Mouse (Mus musculus): Measurements from ENCODE around the gene Hspa12b.

Gene Hspa12b

DNA sequence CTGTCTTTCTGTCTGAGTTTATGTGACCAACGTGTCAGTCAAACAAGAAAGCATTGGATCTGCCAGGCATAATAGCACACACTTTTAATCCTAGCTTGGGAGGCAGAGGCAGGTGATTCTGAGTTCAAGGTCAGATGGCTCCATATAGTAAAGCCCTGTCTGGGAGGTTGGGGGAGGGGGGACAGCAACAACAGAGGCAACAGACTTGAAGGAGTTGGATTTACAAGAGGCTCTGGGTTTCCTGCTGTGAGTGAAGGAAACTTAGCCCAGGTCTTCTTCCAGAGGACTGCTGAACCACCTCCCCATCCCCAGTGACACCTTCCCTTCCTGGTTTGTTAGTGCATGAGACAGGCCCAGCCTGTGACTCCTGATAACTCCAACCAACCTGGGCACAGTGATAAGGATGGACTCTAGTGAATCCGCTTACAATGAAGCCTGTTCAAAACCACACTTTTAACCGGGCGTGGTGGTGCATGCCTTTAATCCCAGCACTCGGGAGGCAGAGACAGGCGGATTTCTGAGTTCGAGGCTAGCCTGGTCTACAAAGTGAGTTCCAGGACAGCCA lies 25.2 kb downstream of the Hspa12b start:
- DNase-seq: no peak

DNA sequence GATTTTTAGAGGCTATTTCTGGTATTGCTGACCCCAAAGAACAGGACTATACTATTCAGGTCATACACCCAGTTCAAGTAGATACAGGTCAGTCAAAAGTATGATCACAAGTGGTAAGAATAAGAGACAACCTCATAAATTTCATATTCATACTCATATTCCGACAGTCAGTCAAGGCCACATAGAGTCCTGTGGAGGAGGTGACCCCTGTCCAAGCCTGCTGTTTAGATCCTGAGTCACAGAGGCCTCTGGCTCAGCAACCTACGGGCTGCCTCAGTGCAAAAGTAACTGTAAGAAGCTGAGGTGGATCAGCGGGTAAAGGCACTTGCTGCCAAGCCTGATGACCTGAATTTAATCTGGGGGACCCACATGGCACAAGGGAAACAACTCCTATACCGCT lies 27.0 kb downstream of the Hspa12b start:
- DNase-seq: no peak

DNA sequence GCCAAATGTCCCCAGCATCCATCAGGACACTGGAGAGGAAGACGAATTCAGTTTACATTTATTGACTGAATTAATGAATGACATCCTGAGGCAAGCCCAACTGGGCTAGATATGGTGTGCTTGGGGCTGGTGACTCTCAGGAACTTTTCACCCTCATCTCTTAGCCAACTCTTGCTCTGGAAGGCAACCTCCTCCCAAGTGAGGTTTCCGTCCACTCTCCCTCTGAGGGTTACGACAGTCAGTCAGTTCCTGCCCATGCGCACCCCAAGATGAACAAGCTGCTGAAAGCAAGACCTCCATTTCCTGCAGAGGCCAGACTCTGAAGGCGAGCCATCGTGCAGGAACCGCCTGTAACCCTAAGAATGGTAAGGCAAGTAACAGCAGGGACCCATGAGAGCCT lies 29.9 kb downstream of the Hspa12b start:
- no peak for DNase-seq

DNA sequence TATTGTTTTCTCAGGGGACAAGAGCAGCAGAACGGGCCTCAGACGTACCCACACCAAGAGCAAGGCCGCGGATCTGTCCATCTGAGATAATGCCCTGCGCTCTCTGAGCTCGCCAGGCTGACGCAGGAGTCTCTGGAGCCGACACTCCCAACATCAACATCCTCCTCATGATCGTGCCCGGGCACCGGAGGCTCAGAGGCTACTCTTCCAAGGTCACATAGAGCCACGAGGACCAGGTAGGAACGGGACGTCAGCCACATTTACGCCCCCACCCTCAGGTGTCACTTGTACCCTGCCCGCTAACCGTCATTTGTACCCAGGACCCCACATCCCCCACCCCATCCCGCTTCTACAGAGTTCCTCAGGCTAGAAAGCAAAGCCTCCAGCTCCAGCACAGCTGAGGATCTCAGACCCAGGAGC lies 32.4 kb downstream of the Hspa12b start:
- DNase-seq: peak; percentile 49

DNA sequence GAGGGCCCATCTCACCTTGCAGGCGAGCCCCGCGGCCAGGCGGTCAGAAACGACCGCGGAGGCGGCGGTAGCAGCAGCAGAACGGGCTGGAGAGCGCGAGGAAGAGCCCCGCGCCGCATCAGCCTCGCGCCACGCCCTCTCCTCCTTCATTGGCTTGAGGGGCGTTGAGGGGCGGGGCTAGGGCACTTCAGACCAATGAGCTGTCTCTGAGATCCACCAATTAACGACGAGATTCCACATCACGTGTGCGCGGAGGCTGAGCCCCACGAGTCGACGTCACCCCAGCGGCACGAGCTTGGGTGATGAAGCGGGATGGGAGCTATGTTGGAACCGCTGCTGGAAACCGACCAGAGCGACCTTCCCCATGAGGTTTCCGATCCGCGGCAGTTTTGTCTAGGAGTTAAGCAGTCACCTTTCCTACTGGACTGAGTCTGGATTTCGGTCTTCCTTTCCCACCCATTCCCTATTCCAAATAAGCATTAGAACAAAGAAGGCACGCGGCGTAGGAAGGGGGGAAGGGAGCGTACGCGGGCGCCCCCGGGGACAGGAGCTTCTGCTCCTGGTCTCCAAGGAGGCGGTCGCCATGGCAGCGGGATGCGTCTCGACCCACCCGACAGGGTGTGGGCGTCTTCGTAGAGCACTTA lies 33.0 kb downstream of the Hspa12b start, which contains the start of gene 1700037H04Rik:
TSS of gene 1700037H04Rik (minus strand) at position 144 of the 644 bp plus-strand sequence.
- DNase-seq: peak; percentile 97

DNA sequence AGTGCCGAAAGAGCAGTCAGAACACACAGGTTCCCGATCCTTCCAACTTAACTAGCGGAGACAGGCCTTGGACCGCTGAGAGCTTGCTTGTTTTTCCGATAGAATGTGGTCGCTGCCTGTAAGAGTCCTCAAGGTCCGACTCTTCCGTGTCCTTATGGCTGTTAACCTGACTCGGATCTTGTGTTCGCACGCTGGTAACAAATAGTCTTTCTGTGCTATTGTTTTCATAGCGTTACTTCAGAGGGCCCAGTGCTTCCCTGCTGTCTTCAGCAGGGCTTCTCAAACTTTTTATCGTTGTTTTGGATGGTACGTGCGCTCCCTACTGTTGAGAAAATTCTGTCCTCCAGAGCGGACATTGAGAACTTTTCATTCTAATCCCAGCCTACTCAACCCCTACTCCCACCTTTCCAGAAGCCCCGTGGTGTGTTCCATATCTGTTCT lies 33.6 kb downstream of the Hspa12b start:
- DNase-seq: peak; percentile 42

DNA sequence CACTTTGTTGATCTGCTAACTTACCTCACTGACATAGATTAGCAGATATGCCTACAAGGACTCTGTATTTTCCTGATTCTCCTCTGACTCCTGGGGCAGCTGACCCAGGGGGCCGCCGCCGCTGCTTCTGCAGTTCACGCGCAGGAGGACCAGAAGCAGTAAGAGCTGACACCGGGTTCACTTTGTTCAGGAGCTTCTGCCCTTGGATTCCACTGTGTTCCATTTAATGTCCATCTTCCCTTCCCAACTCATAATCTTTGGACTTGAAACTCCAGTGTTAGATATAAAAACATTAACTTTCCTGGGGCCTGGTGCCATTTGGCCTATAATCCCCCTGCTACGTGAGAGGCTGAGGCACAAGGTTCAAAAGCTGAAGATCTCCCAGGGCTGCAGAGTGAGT lies 36.8 kb downstream of the Hspa12b start:
- DNase-seq: no peak

DNA sequence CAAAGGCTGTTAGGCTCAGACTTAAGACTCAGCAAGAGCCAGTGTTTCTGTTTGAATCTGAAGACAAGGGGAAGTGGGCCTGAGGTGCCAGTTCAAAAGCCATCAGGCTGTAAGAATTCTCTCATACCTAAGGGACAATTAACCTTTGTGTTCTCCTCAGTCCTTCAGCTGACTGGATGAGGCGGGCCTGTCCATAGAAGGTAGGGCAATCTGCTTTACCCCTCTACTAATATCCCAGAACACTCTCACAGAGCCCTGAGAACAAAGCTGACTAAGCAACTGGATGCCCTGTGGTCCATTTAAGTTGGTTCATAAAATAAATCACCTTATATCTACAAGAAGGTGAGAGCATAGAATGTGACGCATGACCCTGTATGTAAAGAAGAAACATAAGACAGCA lies 39.1 kb downstream of the Hspa12b start:
- DNase-seq: no peak

DNA sequence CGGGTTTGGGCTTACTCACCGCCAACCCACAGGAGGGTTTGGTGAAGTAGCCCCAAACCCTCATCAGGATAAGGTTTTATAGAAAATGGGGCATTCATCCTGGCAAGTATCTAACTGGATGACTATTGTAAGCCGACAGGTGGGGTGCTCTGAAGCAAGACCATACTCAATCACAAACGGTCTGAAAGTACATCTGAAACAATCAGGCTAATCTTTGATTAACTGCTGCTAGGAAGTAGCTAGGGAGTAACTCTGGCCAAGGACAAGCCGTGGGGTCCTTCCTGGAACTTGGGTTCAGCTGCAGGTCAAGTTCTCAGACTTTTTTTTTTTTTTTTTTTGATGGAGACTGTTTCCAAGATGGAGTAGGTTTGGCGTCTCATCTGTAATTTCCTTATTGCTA lies 40.9 kb downstream of the Hspa12b start:
- DNase-seq: no peak

DNA sequence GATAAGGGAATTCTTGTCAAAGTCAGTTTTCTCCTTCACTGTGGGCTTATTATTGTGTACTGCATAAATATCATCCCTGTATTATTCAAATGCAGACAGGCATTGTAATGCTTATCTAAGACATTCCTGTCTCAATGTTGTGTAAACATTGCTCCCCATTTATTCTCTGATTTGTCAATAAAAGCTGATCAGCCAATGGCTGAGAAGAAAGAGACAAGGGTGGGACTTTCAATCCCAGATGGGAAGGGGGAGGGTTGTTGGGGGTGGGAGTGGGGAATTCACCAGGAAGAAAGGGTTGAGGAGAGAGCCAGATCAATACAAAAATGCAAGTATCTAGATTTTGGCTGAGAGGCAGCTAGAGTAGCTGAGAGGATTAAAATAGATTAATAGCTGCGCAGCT lies 41.8 kb downstream of the Hspa12b start:
- DNase-seq: no peak

DNA sequence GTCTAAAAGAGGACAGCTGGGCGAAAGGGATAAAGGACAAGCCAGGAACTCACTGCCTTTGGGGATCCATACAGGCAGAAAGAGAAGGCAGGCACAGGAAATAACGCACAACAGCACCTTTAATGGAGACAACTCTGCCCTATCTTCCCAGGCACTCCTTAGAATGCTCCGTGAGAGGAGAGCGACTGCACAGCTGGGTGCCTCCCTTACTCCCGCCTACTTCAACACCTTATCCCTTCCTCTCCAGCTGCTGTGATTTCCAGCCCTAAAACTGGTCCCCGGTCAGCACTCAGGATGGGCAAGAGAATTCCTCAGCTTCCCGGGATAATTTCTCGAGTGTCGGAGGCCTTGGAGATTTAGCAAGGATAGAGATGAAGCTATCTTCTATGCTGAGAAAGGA lies 43.9 kb downstream of the Hspa12b start:
- DNase-seq: no peak

DNA sequence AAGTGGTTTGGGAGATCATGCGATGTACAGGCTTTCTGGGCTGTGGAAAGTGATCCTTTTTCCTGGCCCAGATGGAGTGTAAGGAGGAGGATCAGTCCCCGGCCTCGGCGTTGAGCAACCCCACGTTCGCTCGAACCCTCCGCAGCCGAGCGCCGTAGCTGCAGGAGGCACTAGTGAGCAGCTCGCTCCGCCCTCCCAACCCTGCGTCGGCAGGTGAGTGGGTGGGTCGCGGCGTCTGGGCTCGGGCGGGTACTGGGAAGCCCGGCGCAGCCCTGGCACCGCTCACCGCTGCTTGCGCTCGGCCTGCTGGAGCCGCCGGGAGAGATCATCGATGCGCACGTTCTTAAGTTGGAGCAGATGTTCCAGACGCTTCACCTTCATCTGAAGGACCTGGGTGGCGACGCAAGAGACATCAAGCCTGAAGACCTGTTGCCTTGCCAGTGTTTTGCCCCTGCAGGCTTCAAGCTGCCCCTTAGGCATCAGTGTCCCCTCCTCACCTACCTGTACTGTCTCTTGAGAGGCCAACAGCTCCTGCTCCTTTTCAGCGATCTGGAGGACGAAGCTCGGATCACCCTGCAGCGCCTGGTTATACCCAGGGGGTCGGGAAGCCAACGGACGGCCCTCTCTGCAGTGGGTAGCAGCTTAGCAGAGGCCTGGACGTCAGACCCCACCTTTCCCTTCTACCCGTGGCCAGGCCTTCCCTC lies 44.5 kb downstream of the Hspa12b start:
- DNase-seq: peak; percentile 79

DNA sequence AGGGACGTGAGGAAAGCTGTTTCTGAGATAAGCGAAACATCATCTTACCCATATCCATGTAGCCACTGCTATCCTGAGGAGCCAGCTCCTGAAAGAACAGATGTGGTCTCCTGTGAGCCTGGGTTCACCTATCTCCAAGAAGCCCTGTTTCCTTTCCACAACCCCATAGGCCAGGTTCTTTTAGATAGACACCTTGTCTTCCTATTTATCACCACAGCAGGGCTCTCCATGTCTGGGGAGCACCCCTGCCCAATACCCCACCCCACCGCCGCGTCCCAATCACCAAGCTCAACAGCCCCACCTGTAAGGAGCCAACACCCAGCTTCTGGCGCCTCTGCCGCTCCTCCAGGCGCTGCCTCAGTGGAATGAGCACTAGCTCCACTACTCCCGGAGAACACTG lies 45.2 kb downstream of the Hspa12b start:
- no peak for DNase-seq

DNA sequence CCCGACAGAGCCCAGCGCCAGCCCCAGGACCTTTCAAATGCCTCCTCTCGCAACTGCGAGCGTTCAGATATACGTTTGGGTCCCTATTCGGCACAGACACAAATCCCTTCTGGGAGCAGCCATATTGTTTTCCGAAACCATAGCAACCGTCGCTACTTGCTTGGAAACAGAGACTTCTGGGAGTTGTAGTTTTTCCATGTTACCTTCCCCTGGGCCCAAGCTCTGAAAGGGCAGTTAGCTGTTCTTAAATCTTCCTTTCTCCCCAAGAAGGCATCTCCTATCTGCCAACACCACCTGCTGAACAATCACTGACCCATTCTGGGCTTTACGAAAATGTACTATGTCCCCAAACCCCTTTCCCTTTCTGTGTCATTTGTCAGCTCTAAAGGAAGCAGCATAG lies 47.6 kb downstream of the Hspa12b start:
- DNase-seq: peak; percentile 60

DNA sequence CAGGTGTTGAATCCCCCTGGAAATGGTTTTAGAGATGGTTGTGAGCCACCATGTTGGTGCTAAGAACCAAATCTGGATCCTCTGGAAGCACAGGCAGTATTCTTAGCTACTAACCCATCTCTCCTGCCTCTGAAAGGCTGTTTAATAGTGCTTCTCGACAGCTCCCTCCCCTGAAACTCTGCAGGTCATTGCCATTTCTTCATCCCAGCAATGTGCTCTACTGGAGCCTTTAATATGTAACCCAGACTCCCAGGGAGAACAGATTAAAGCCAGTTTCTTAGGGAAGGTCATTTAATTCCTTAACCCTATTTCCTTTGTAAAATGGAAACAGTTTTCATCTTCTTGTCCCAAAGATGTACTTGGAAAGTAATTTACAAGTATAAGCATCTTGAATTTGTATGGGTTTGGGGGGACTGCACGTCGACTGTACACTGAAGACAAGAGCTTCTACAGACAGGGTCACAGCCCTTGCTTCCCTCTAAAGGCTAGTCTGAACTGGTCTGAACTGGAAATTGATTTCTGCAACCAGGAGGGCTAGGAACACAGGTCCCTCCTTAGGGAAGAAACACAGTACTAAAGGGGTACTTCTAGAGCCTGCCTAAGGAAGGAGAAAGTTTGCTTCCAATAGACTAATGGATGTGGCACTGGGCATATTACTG lies 48.3 kb downstream of the Hspa12b start:
- DNase-seq: no peak

DNA sequence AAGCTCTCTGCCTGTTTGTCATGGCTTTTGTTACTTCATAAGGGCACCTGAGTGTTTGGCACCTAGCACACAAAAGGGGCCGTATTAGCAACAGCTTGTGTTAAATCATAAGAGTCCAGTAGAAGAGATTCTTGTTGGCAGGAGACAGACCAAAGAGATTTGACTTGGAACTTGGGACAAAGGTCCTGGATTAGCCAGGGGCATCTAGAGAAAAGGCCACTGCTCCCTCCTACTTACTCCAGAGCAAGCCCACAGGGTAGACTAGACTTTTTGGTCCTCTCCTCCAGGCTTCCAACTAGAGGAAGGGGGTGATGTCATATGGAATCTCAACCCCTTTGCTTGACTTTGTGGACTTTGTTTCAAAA lies 48.8 kb downstream of the Hspa12b start:
- DNase-seq: no peak

DNA sequence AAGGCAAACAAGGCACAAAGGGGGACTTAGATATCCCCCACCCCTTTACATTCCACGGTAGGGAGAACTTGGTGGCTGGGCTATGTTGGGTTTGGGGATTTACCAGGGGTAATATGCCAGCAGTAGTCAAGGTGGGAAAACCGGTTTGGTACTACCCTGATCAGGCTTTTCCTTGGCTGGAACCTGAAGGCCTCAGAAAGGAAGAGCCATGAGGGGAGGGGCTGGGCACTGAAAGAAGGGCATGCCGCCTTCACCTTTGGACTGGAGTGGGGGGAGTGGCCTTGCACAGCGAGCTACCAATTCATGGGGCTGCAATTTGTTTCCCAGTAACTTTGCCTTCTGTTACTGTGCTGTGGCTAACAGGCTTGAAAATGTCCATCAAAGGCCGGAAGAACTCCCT lies 49.4 kb downstream of the Hspa12b start:
- peak; percentile 37 for DNase-seq

DNA sequence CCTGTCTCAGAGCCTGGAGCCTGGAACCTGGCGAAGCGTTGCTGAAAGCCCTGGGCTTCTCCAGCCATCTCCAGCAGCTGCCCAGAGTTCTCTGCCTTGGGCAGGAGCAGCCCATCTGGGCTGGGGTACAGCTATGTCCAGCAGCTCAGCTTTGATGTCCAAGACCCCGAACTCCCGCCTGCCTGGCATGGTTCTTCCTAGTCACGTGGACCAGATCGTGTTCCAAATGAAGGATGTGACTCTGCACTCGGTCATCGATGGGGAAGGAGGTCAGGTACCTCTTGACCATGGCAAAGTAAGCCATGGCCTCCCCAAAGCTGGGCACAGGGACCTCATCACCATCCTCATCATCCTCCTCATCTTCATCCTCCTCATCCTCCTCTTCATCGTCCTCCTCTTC lies 50.9 kb downstream of the Hspa12b start:
- no peak for DNase-seq

DNA sequence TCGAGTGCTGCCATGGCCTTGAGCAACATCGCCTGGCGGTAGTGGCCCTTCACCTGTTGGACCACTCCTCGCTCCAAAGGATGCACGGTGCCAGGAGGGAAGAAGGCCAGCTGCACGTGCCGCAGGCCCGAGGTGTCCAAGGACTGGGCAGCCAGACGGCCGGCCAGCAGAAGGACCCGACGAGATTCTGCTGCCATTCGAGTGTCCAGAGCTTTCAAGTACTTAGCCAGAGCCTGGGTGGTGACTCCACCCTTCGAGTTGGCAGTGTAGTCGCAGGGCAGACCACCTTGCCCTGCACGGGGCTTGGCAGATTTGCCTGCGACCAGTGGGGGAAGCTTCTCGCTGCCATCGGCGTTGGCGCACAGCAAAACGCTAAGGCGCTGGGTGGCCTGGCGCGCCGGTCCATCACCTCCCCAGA lies 51.8 kb downstream of the Hspa12b start:
- DNase-seq: no peak

DNA sequence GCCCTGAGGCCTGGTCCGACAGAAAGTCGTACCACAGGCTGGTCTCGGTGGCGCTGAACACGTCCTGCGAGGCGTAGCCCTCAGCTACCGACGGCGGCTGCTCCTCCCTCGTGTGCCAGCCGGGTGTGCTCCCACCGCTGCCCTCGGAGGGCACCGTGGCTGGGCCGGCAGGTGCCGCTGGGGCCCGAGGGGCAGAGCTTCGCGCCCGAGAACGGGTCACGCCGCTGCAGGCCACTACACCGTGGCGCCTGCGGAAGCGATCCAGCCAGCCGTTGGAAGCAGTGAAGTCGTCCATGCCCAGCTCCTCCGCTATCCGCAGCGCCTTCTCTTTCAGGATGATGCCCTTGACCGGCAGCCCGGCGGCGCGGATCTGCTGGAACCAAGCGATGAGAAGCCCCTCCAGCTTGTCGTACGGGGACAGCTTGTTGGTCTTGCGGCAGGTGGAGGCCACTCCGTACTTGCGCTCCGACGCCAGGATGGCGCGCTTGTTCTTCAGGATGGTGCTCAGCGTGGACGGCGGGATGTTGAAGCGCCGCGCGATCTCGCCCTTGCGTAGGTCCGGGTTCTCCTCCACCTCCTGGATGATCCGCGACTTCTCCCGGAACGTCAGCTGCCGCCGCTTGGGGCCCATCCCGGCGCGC lies 52.3 kb downstream of the Hspa12b start:
- DNase-seq: peak; percentile 60

DNA sequence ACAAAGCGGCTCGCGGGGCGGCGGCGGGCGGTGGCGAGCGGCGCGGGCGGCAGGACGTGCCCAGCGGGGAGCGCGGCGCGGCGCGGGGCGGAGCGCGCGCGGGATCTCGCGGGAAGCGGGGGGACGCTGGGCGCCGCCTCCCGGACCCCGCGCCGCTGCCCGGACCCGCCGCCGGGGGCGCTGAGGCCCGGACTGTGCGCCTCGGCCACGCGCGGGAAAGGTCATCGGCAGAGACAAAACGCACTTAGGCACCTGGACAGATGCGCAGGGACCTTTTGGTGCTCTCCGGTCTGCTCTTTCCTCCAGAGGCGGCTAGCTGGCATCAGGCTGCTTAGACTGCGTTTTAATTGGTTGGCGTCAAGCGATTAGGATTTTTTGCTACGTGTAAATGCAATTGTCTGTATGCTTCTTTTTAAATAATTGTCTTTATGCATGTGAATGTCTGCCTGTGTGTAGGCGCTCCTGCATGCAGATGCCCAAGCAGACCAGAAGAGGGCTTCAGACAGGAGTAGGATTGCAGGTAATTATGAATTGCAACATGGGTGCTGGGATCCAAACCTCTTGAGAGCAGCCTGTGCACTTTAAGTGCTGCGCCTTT lies 53.0 kb downstream of the Hspa12b start, which contains the start of gene Cenpb:
TSS of gene Cenpb (minus strand) at position 78 of the 598 bp plus-strand sequence.
- peak; percentile 86 for DNase-seq

DNA sequence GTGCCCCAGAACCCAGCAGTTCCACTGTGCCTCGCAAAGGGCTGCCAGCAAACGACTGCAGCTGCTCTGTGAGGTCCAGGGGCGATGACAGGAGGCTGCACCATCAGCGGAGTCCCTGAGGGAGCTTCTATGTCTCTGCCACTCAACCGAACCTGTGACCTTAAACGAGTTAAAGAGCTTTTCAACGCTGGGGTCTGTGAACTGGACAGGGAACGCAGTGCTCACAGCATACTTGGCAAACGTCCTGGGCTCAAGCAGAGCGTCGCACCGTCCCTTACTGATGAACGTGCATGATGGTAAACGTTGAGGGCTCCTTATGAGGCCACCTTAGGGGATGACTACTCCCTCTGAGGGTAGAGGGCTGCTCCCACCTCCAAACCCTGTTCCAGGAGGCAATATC lies 59.3 kb downstream of the Hspa12b start:
- DNase-seq: no peak
